Mouse (Mus musculus) retina, postnatal 1 day (tissue): Measurements from ENCODE around the gene Vps39.

Source experiments
- DNase-seq: peaks from one replicate; pipeline ENCODE4 v3.0.0-alpha.2; 2012

The Vps39 gene

GRCm38 (mm10) chr2:120291471-120292078 lies 61.4 kb downstream of the Vps39 start:
- DNase-seq, result no peak

- no peak for DNase-seq
Measured at GRCm38 (mm10) chr2:120288995-120289394, 63.9 kb downstream of the Vps39 start, which contains the start of gene Pla2g4d. Gene Pla2g4d, minus strand, starts transcription at chr2:120289197.

GRCm38 (mm10) chr2:120288401-120288800 lies 64.5 kb downstream of the Vps39 start:
- DNase-seq, result no peak

DNA sequence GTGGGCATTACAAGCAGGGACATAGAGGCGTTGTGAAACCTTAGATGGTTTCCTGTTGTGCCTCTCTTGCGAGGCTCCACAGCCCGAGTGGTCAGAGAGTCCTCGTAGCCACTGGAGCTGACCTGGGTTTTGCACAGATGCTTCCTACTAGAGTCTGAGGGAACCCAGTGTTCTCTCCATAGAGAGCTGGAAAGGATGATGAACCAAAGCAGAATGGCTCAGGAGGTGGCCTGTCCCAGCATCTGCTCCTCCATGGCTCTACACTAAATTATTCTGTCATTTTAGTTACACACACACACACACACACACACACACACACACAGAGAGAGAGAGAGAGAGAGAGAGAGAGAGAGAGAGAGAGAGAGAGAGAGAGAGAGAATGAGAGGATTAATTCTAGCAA lies 67.3 kb downstream of the Vps39 start:
- no peak for DNase-seq

DNA sequence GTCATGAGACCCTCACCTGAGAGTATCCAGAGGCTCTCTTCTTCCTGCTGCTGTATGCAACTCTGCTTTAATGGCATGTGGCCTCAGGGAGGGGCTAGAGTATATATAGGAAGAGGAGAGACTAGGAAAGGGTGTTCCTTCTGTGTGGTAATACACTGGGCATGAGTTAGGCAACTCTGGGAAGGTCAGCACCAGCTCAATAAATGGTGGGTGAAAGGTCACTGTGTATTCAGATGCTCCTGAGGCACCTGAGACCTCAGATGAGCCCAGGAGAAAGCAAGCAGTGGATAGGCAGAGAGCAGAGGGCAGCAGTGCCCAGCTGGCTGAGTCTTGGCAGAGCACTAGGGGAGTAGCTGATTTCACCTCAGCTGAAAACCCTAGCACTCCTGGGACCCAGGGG lies 68.2 kb downstream of the Vps39 start:
- no peak for DNase-seq

GRCm38 (mm10) chr2:120284094-120284493 lies 68.8 kb downstream of the Vps39 start:
- no peak for DNase-seq

DNA sequence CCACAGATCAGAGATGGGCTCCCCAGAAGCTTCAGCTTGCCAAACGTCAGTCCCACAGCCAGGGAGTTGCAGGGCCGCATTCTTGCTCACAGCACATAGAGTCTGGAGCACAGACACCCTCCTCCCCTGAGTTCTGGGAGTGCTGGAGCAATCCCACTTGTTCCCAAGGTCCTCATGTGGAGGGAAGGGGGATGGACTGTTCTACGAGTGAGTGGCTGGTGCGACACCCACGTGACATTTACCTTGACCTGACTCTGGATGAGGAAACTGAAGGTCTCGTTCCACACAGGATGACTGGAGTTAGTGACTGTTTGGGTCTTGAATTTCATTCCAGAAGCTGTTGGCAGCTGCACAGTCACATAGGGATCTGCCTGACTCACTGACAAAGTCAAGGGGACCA lies 69.4 kb downstream of the Vps39 start:
- DNase-seq, result no peak

- no peak for DNase-seq
Measured at GRCm38 (mm10) chr2:120281221-120281620, 71.7 kb downstream of the Vps39 start.

DNA sequence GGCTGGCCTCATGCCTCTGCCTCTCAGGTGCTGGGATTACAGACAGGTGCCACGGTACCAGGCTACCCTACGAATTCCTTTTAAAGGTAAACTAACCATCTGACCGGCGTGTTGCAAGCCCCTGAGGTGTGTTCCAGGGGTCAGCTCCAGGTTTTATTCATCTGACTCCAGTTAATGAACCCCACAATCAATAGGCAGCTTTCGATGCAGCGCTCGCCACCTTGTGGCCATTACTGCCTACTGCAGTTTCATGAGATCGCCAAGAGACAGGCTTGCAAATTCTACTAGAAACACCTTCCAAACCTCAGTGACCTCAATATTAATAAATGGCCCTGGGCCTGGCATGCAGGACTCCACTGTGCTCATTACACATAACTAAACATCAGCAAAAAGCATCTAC lies 73.0 kb downstream of the Vps39 start:
- DNase-seq, result peak; percentile 70

DNA sequence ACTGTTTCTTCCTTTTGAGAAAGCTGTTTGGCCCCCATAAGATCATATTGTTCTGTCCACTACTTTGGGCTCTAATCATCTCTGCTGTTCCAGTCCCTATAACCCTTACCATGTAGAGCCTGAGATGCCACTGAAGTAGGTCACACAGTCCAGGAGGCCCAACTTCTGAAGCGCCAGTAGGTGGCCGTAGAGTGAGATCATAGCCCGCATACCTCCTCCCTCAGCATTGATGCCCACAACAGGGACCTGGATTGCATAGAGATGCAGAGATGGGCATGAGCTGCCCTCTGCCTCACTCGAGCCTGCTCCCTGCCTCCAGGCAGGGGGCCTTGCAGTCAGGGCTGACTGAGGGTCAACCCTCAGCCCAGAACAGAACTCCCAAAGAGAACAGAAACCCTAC lies 76.0 kb downstream of the Vps39 start:
- DNase-seq, result no peak

- DNase-seq, result peak; percentile 44
Measured at GRCm38 (mm10) chr2:120268635-120269034, 84.3 kb downstream of the Vps39 start.
